Mouse (Mus musculus): Measurements from ENCODE around the gene Prorsd1.
A peak's percentile ranks its signal among the peaks of the same experiment; 100 is the strongest.
"Not testable (repeated sequence)": the region's sequence is repeated elsewhere in the genome, so short reads cannot be mapped to it uniquely, and the experiment has no call there.

Prorsd1 gene

GRCm38 (mm10) chr11:29514682-29515412 is at the start of gene Prorsd1:
Gene Prorsd1, minus strand, starts transcription at chr11:29515033.
- peak; percentile 93 for DNase-seq

DNA sequence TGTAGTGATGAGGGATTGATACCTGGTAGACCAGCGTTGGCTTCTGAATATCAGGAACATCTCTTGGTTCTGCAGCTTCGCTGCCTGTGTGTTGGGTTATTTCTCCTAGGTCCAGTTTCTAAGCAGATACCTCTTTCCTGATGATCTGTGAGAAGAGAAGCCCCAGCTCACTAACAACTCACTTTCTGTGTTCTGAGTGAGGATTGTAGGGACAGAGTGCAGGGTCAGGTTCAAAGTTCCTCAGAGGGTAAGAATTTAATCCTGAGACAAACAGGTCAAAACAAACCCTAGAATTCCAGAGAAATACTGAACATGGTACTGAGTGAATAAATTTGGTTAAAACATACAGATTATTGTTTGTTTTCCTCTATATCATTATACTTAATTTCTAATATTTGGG is 48.6 kb upstream of the Prorsd1 start:
- no peak for DNase-seq

GRCm38 (mm10) chr11:29560990-29561389 is 46.2 kb upstream of the Prorsd1 start:
- no peak for DNase-seq

DNA sequence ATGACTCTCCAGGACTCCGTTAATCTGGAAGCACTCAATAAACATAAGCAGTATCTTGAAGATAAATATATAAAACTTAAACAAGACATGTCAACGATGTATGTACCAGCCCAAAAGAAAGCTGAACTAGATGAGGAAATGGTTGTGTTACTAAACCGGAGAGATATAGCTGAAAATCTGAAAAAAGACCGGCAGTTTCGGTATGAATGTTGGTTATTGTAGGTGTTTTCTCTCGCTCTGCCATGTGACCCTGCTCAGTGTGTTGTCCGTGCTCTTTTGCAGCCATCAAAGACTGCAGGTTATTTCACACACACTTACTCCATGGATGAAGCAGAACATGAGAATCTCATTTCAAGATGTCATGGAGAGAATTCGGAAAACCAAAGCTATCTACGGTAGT is 45.6 kb upstream of the Prorsd1 start:
- DNase-seq, result no peak

DNA sequence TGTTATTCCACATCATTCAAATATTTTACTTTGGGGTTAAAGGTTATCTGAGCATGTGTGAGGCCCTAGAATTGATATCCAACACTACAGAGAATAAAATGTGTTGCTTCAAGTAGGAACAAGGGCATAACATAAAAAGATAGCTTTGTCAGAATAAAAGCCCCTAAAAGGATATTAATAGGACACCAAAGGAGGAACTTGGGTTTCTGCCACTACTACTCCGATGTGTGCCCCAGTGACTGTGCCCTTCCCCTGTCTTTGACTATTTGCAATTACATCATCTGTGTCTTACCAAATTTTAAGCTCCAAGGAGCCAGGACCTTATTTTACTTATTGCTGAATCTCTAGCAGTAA is 34.6 kb upstream of the Prorsd1 start:
- no peak for DNase-seq

GRCm38 (mm10) chr11:29548504-29549424 is 33.9 kb upstream of the Prorsd1 start:
- DNase-seq, result peak; percentile 20

GRCm38 (mm10) chr11:29547752-29548503 is 33.1 kb upstream of the Prorsd1 start, which contains the start of the genes Clhc1 and Rps27a:
Gene Clhc1, plus strand, starts transcription at chr11:29547950.
Gene Rps27a, minus strand, starts transcription at chr11:29548109.
- DNase-seq, result peak; percentile 98

DNA sequence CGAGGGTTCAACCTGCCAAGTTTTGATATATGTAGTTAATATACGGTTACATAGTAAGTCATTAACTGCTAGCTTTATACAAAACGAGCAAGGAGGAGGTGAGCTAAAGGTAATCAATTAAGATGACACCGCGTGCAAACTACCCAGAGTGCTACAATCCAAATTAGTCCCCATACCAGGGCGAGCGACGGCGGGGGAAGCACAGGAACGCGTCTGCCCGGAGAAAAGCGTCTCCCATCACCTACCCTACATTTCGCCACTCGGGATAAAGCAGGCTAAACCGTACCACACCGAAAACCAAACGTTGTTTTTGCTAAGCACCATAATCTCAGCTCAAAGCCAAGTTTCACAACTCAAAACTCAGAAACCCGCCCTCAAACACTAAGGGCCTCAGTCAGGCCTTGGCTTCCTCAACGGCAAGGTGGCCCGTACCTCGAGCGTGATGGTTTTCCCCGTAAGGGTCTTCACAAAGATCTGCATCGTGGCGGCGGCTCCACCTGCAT is 32.5 kb upstream of the Prorsd1 start:
- no peak for DNase-seq

DNA sequence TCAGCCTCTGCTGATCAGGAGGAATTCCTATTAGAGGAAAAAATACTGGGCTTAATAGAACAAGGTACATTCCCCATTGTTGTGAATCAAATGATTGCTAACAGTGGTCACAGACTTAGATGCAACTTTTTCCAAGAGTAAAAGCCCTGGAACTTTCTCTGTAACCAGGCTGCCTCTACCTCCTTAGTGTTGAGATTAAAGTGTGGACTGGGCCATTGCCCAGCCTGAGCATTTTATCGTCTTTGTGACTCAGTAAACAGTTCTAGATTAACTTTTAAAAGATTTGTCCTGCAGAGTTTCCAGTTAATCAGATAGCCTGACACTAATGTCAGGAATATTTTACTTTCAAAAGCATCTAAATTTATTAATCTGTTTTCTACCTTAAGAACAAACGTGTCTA is 31.9 kb upstream of the Prorsd1 start:
- no peak for DNase-seq

DNA sequence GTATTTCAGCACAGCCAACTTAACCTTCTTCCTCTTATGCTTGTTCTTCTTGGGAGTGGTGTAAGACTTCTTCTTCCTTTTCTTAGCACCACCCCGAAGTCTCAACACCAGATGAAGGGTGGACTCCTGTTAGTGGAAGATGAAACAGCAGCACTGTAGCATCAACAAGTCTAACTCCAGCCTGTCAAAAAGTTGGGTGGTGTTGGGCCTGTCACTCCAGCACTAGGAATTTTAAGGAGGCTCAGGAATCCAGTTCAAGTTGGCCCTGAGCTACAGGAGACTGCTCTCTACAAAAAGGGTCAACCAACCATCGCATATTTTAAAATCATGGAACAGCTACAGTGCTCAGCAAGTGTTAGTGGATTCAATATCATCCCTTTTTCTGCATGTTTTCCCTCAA is 31.5 kb upstream of the Prorsd1 start:
- not testable (repeated sequence) for DNase-seq

DNA sequence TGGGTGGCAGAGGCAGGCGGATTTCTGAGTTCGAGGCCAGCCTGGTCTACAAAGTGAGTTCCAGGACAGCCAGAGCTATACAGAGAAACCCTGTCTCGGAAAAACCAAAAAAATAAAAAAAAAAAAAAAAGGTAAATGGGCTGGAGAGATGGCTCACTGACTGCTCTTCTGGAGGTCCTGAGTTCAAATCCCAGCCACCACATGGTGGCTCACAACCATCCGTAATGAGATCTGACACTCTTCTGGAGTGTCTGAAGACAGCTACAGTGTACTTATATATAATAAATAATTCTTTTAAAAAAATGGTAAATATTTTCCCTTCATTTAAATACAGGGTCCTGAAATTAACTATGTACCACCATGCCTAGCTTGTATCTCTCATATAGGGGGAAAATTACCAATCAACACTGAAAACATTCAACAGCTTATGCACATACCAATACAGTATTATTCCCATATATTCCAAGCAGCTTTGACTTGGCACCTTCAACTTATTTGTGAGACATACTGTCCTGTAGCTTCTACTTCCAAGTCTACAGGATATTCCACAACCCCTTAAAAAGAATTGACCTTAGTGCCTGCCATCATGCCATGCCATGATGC is 30.4 kb upstream of the Prorsd1 start:
- not testable (repeated sequence) for DNase-seq

DNA sequence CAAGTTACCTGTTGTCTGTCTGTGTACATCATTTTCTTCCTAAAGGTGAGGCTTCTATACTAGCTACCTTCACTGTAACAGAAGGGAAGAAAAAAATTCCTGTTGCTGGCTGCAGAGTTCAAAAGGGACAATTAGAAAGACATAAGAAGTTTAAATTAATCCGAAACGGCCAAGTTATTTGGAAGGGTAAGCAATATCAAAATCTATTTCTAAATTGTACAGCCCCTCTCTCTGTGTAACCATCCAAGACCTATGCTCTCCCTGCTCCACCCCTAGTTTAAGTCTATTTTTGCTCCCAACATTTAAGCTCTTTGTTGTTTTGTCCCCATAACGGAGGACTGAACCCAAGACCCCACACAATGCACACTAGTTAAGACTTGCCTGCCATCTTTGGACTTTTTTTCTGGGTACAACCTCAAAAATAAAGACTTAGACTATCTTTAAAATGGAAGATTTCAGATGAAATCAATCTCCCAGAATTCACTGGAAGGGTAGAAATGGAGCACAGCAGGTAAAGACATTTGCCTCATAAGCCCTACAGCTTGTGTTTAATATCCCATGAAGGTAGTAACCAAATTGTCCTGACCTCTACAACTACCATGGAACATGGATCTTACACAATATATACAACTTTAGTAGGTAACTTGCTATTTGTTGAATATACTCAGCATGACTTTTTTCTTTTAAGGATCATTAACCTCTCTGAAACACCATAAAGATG is 29.6 kb upstream of the Prorsd1 start:
- no peak for DNase-seq

GRCm38 (mm10) chr11:29538201-29538600 is 23.4 kb upstream of the Prorsd1 start:
- no peak for DNase-seq

GRCm38 (mm10) chr11:29525988-29526794 is 11.4 kb upstream of the Prorsd1 start, which contains the start of gene Mtif2:
Gene Mtif2, plus strand, starts transcription at chr11:29526408.
- peak; percentile 74 for DNase-seq

DNA sequence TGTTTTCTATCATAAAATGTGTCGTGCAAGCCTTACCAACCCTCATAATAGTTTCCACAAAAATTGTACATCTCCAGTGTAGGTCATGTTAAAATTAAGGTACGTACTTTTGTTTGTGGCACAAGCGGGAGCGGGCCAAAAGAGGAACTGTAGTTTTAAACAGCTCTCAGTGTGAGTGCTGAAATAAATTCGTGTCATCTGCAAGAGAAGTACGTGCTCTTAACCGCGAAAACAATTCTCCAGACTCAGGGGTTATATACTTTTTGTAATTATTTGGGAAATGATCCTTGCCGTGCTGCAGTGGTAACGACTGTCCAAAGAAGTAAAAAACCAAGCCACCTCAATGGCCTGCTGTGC is 530 bp downstream of the Prorsd1 start:
- DNase-seq, result no peak

DNA sequence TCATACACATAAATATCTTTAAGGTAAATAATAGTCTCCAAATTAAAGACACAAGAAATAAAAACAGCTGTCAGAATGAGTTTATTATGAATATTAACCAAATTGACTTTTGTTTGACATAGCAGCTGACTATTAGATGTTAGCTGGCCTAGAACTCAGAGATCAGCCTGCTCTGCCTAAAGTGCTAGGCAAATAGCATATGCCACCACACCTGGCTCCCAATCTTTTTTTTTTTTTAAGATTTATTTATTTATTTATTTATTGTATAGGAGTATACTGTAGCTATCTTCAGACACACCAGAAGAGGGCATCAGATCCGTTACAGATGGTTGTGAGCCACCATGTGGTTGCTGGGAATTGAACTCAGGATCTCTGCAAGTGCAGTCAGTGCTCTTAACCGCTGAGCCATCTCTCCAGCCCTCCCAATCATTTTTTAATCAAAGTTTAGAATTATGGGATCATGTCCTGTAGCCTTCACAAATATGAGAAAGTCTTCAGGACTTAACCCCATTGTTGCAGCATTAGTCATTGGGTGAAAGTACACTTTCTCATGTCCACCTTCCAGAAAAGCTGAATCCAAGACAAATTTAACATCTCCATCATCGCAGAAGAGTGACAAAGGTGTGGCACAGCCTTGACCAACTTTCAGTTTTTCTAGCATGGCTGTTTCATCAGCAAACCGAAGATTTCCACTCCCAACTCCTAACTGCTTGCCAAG is 1.9 kb downstream of the Prorsd1 start:
- DNase-seq, result no peak

DNA sequence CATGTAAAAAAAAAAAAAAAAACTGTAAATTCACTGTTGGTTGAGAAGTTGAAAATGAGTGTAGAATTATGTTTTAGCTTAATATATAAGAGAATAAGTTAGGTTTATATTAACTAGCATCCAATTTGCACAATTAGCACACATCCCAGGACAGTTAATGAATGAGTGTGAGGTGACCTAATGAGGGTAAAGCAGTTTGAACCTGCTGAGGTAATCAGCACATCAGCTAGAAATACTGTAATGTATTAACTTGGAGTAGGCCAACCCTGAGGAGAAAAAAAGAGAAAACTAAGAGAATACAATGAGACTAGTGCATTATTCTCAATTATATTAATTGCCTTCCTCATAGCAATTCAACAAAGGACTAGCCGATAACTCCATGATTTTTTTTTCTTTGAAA is 5.4 kb downstream of the Prorsd1 start:
- no peak for DNase-seq

DNA sequence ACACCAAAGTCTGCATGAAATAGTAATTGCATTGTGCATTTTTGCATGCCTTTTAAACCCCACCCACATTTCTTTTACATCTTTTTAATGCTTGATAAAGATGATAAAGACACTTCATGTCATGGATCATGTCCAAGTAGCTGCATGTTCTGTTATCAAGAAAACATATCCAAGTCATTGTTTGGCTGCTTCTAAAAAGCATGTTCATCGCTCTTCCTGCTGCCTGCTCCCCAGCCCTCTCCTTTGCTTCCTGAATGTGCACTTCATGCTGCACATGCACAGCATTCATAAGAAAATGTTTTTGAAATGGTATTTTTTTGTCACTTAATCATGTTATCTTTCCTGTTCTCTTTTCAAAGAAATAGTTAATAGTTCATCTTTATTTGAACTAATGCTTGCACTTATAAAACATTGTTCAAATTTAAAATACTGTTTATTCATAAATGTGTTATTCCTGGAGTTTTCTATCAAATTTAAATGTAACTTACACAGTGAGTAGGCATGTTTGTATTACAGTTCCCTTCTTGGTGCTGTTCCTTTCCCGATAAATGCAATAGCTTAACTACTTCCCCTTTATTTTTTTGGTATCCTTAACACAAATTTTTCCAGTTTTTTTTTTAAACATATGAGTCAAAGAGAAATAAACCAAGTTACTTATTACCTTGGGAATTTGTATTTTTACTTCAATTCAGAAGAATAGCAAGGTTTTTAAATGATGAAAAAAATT is 9.8 kb downstream of the Prorsd1 start:
- DNase-seq, result no peak

Data from thymus, postnatal 4 days (tissue).